Mouse (Mus musculus) spleen, adult 2 months (tissue): ENCODE measurements around the gene Mras.

Experiments
- CTCF ChIP-seq: fragments of 200-500 bp; IDR thresholded peaks from 2 replicates; pipeline ENCODE4 v1.5.1; 2011; ENCODE audit warnings: mild to moderate bottlenecking, inconsistent platforms; ENCODE audit not compliant: insufficient read depth, insufficient read length, insufficient replicate concordance; ENCODE audit errors: extremely low read depth
- POLR2A ChIP-seq: fragments of 200-500 bp; IDR thresholded peaks from 2 replicates; pipeline ENCODE4 v1.6.1; 2011; ENCODE audit warnings: low read depth, low read length, inconsistent platforms

- TF ChIP-seq CTCF (no peak), POLR2A (no peak)
These were observed 34.2 kb upstream of the Mras start for GRCm38 (mm10) chr9:99471334-99471733.
